Comparison of ENCODE assay signal across 8 mouse cellular contexts in genomic region chr9:80303518-80303917, GRCm38 (mm10).
DNase-seq lines count a peak whose midpoint lies in the region; ATAC-seq lines count a peak whose summit lies in the region.

No protein-coding gene starts in this region.

- H3K4me1 ChIP-seq in embryonic facial prominence, embryonic 14.5 days (ENCODE audit: control insufficient read depth, insufficient read depth, low read length), result no peaks in the 10 kb centered on the region

- no peaks in the 10 kb centered on the region for H3K9me3 ChIP-seq in embryonic facial prominence, embryonic 14.5 days (ENCODE audit: control insufficient read depth, low read length)

- H3K9ac ChIP-seq in embryonic facial prominence, embryonic 14.5 days (ENCODE audit: low read depth, low read length), result no peak overlapping the region

- no peaks in the 10 kb centered on the region for H3K36me3 ChIP-seq in embryonic facial prominence, embryonic 14.5 days (ENCODE audit: control insufficient read depth, insufficient read depth, low read length)

- H3K4me3 ChIP-seq in embryonic facial prominence, embryonic 14.5 days (ENCODE audit: low read depth, low read length), result no peak overlapping the region

- 68% methylated on average over 4 of the region's 4 CpGs for WGBS in embryonic facial prominence, embryonic 14.5 days

- intact Hi-C loops in heart, postnatal 10 days (cut with DNase I), result no loop called here
- intact Hi-C loops in heart, postnatal 25 days (cut with DNase I), result no loop called here

- no peaks in the 10 kb centered on the region for H3K27me3 ChIP-seq in embryonic facial prominence, embryonic 14.5 days (replicated peaks; ENCODE audit: control insufficient read depth, insufficient read depth, low read length)

- DNase-seq in heart, postnatal 10 days, result peak; percentile 10 to 20
- DNase-seq in heart, postnatal 25 days (ENCODE audit: low spot score), result no peak
- DNase-seq in A20 (ENCODE audit: low read depth, low spot score) (peak; percentile 38), MN1 (ENCODE audit: low spot score) (no peak)
- peak; percentile 24 for DNase-seq in embryonic facial prominence, embryonic 14.5 days (ENCODE audit: low spot score)
- DNase-seq in ovary, postnatal 14 days (ENCODE audit: low spot score), result no peak
- no peak for DNase-seq in cerebellum, adult 8-10 months

- ATAC-seq in CD4-positive, CD25-positive, alpha-beta regulatory T cell, adult 4 months, result peak; percentile 28
- ATAC-seq in embryonic facial prominence, embryonic 14.5 days (ENCODE audit: low read depth), result no peak

- no peak overlapping the region for H3K27ac ChIP-seq in embryonic facial prominence, embryonic 14.5 days (replicated peaks; ENCODE audit: low read depth, low read length)

- H3K4me2 ChIP-seq in embryonic facial prominence, embryonic 14.5 days (ENCODE audit: low read depth, low read length), result no peak overlapping the region

Comparison
In these comparisons a context has a peak if more than half of its experiments do, and no peak if none do; other contexts are left out.
1. DNase-seq: peak in heart, postnatal 10 days (2 of 2), A20 (single experiment) and embryonic facial prominence, embryonic 14.5 days (single experiment); none in heart, postnatal 25 days (single experiment), ovary, postnatal 14 days (single experiment), MN1 (single experiment) and cerebellum, adult 8-10 months (single experiment).